Mouse (Mus musculus) midbrain, embryonic 13.5 days (tissue): ENCODE measurements around the gene Ap1s3. TPM values are rescaled to one million over a fixed set of nuclear protein-coding genes. Genes with fewer than 3 reads are reported as not detected.

Experiments used
- ATAC-seq: fragments of 200-750 bp; cut with Nextera tagmentation; 2 replicates; pipeline ENCODE4 v1.8.0; 2017; ENCODE audit warnings: mild to moderate bottlenecking, moderate TSS enrichment, moderate library complexity
- H3K27ac ChIP-seq: fragments of 300-500 bp; sonication (generic); 2 replicates; pipeline ENCODE4 v1.5.1; 2015; ENCODE audit warnings: inconsistent platforms, mild to moderate bottlenecking, moderate library complexity
- H3K27me3 ChIP-seq: fragments of 300-500 bp; sonication (generic); 2 replicates; pipeline ENCODE4 v1.6.1; 2015; ENCODE audit warnings: mild to moderate bottlenecking, inconsistent platforms
- H3K36me3 ChIP-seq: fragments of 300-500 bp; sonication (generic); 2 replicates; pipeline ENCODE4 v1.6.1; 2015; ENCODE audit warnings: mild to moderate bottlenecking, inconsistent platforms
- H3K4me1 ChIP-seq: fragments of 300-500 bp; sonication (generic); replicated peaks from 2 replicates; pipeline ENCODE4 v1.6.1; 2015; ENCODE audit warnings: inconsistent platforms
- H3K4me2 ChIP-seq: fragments of 300-500 bp; sonication (generic); replicated peaks from 2 replicates; pipeline ENCODE4 v1.6.1; 2015; ENCODE audit warnings: moderate library complexity, mild to moderate bottlenecking, inconsistent platforms
- H3K4me3 ChIP-seq: fragments of 300-500 bp; sonication (generic); replicated peaks from 2 replicates; pipeline ENCODE4 v1.5.1; 2015; ENCODE audit warnings: mild to moderate bottlenecking, inconsistent platforms
- H3K9ac ChIP-seq: fragments of 300-500 bp; sonication (generic); replicated peaks from 2 replicates; pipeline ENCODE4 v1.6.1; 2015; ENCODE audit warnings: mild to moderate bottlenecking, inconsistent platforms
- H3K9me3 ChIP-seq: fragments of 300-500 bp; sonication (generic); 2 replicates; pipeline ENCODE4 v1.6.1; 2016; ENCODE audit warnings: mild to moderate bottlenecking, inconsistent platforms
- WGBS: fragments of 180-500 bp; shearing (Covaris S2); methylation state at CpG from one replicate; pipeline ENCODE4 v1.1.7; 2015; 5-methylcytosine and 5-hydroxymethylcytosine counted together
- polyA plus RNA-seq: library from polyadenylated mRNA; unstranded; fragments of >200 nt; fragmentation: Nextera tagmentation; extraction: Ambion mirVana; gene quantifications from 2 replicates; pipeline ENCODE4 v1.2.1, GENCODE M21; 2015

The Ap1s3 gene
- polyA plus RNA-seq, 1 experiment from 2014 or later: 0.15 TPM

- no peak overlapping the region; the same call in 1 of the 2 replicates for H3K4me2 ChIP-seq
- ATAC-seq: peak; percentile 88
- 25% methylated on average over 9 of the region's 9 CpGs for WGBS
- no peak overlapping the region for H3K4me3 ChIP-seq
- H3K9ac ChIP-seq: no peak overlapping the region
- peaks cover 13% of the 10 kb centered on the region for H3K4me1 ChIP-seq
- no peaks in the 10 kb centered on the region for H3K9me3 ChIP-seq
- H3K36me3 ChIP-seq: 0 out of 2 replicates have a peak, but pooled peaks cover 7% of the 10 kb centered on the region
- no peaks in the 10 kb centered on the region for H3K27me3 ChIP-seq
- no peak overlapping the region; the same call in 1 of the 2 replicates for H3K27ac ChIP-seq
Observed at GRCm38 (mm10) chr1:79697382-79697781, 25.6 kb upstream of the Ap1s3 start.

DNA sequence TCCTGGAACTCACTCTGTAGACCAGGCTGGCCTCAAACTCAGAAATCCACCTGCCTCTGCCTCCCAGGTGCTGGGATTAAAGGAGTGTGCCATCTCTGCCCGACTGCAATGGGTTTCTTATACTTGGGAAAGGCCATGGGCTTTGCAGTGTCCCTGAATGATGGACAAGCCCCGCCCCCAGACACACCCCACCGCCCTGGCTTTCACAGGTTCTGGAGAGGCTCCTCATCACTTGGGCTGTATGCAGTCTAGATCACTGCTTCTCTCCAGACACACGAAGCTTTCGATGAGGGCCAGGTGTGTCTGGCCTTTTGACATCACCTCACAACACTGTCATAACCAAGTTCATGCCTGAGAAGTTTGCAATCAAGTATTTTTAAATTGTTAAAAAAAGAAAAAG, 25.2 kb upstream of the Ap1s3 start:
- Histone ChIP-seq H3K36me3 (0 out of 2 replicates have a peak, but pooled peaks cover 7% of the 10 kb centered on the region), H3K4me2 (no peak overlapping the region), H3K9ac (no peak overlapping the region), H3K27me3 (no peaks in the 10 kb centered on the region), H3K9me3 (no peaks in the 10 kb centered on the region), H3K27ac (no peak overlapping the region), H3K4me3 (no peak overlapping the region), H3K4me1 (peaks cover 13% of the 10 kb centered on the region)
- peak; percentile 40; the same call in 1 of the 2 replicates for ATAC-seq
- 53% methylated on average over 5 of the region's 5 CpGs for WGBS

GRCm38 (mm10) chr1:79692482-79692881, 20.7 kb upstream of the Ap1s3 start:
- Histone ChIP-seq H3K27me3 (no peaks in the 10 kb centered on the region), H3K9me3 (no peaks in the 10 kb centered on the region), H3K4me3 (no peak overlapping the region), H3K27ac (no peak overlapping the region), H3K4me2 (no peak overlapping the region), H3K9ac (no peak overlapping the region), H3K36me3 (no peaks in the 10 kb centered on the region), H3K4me1 (peaks cover 6% of the 10 kb centered on the region)
- no peak for ATAC-seq
- WGBS: 88% methylated on average over 3 of the region's 3 CpGs

GRCm38 (mm10) chr1:79687254-79687653, 15.5 kb upstream of the Ap1s3 start:
- H3K9ac ChIP-seq: no peak overlapping the region
- WGBS: 88% methylated on average over 1 of the region's 1 CpGs
- no peaks in the 10 kb centered on the region for H3K27me3 ChIP-seq
- H3K27ac ChIP-seq: no peak overlapping the region
- H3K9me3 ChIP-seq: no peaks in the 10 kb centered on the region
- no peaks in the 10 kb centered on the region for H3K36me3 ChIP-seq
- H3K4me3 ChIP-seq: no peak overlapping the region
- no peak overlapping the region for H3K4me2 ChIP-seq
- no peak for ATAC-seq
- no peaks in the 10 kb centered on the region for H3K4me1 ChIP-seq

GRCm38 (mm10) chr1:79684027-79684426, 12.3 kb upstream of the Ap1s3 start:
- Histone ChIP-seq H3K27me3 (no peaks in the 10 kb centered on the region), H3K9me3 (no peaks in the 10 kb centered on the region), H3K4me3 (no peak overlapping the region), H3K4me1 (no peaks in the 10 kb centered on the region), H3K36me3 (no peaks in the 10 kb centered on the region), H3K9ac (no peak overlapping the region), H3K4me2 (no peak overlapping the region), H3K27ac (no peak overlapping the region)
- no peak for ATAC-seq

DNA sequence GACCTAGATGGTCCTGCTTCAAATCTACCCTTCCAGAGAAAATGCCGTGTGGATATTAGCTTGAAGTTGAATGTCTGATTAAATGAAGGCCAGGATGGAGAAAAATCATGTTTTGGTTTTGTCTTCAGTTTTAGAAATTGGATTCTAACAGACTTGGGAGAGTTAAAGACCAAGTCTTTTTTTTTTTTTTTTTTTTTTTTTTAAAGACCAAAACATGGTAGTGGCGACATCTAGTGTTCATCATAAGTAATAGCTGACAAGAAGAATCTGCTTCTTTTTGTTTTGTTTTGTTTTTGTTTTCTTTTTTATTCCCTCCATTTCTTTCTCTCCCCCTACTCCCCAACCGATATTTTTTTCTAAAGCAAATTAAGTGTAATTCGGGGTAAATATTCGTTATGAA, 11.2 kb upstream of the Ap1s3 start:
- no peak overlapping the region for H3K9ac ChIP-seq
- H3K4me2 ChIP-seq: no peak overlapping the region
- ATAC-seq: no peak
- no peaks in the 10 kb centered on the region for H3K4me1 ChIP-seq
- WGBS: 15% methylated on average over 5 of the region's 5 CpGs
- H3K27me3 ChIP-seq: no peaks in the 10 kb centered on the region
- no peaks in the 10 kb centered on the region for H3K36me3 ChIP-seq
- H3K4me3 ChIP-seq: no peak overlapping the region
- no peak overlapping the region for H3K27ac ChIP-seq
- no peaks in the 10 kb centered on the region for H3K9me3 ChIP-seq

- Histone ChIP-seq H3K27me3 (no peaks in the 10 kb centered on the region), H3K36me3 (no peaks in the 10 kb centered on the region), H3K4me1 (no peaks in the 10 kb centered on the region), H3K9ac (no peak overlapping the region), H3K27ac (no peak overlapping the region), H3K4me3 (no peak overlapping the region), H3K9me3 (no peaks in the 10 kb centered on the region), H3K4me2 (no peak overlapping the region)
- ATAC-seq: no peak
- 97% methylated on average over 3 of the region's 3 CpGs for WGBS
Observed at GRCm38 (mm10) chr1:79680777-79681176, 9.0 kb upstream of the Ap1s3 start.

DNA sequence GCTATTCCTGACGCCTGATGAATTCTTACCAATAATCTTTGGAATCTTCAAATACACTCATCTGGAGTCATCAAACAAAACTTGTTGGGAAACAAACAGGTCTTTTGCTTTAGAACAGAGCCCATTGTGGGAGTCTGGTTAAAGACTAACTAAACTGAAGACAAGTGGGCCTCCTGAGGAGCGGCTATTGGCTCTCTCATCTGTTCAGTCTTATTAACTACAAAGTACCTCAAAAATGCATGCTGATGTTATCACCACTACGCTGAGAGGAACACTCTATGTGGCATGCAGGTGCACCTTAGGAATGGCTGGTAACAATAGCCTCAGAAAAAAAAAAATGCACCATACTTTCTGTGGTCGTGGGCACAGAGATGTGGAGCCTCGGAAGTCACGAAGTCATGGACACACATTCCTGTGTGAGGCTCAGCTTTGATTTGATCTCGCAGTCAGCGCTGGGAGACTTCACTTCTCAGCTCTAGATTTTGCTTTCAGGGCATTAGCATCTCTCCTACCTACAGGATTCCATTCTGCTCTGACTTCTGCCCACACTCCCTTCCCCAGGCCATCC, 6.4 kb upstream of the Ap1s3 start:
- Histone ChIP-seq H3K4me2 (no peak overlapping the region), H3K4me3 (no peak overlapping the region), H3K27me3 (peaks cover 10% of the 10 kb centered on the region), H3K27ac (no peak overlapping the region), H3K36me3 (no peaks in the 10 kb centered on the region), H3K4me1 (no peaks in the 10 kb centered on the region), H3K9ac (no peak overlapping the region), H3K9me3 (no peaks in the 10 kb centered on the region)
- 88% methylated on average over 8 of the region's 8 CpGs for WGBS
- no peak for ATAC-seq

GRCm38 (mm10) chr1:79675716-79676115, 3.9 kb upstream of the Ap1s3 start:
- WGBS: 88% methylated on average over 4 of the region's 4 CpGs

DNA sequence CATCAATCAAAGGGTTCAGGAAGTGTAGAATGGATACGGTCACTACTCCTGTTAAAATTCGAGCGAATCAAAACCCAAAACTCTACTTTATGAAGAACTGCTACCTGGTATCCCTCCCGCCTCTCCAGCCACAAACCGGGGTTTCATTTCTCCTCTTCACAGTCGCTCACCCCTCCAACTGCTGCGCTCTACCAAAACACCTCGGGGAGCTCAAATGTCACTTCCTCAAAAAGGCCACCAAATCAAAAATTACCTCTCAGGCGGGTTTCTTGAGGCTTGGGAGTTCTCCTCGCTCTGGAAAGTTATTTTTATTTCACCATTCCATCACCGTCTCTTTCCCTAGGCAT, 603 bp downstream of the Ap1s3 start:
- no peaks in the 10 kb centered on the region for H3K36me3 ChIP-seq
- H3K4me1 ChIP-seq: peaks cover 16% of the 10 kb centered on the region
- no peak for ATAC-seq
- H3K4me3 ChIP-seq: peak overlapping the region; percentile 63
- H3K9me3 ChIP-seq: no peaks in the 10 kb centered on the region
- 4% methylated on average over 11 of the region's 11 CpGs for WGBS
- peak overlapping the region; percentile 55 for H3K9ac ChIP-seq
- no peak overlapping the region for H3K27ac ChIP-seq
- H3K4me2 ChIP-seq: peak overlapping the region; percentile 100
- peaks cover 41% of the 10 kb centered on the region for H3K27me3 ChIP-seq

More at GRCm38 (mm10) chr1:79675716-79676115, 3.9 kb upstream of the Ap1s3 start:
- H3K4me3 ChIP-seq: no peak overlapping the region
- peaks cover 16% of the 10 kb centered on the region for H3K4me1 ChIP-seq
- H3K9me3 ChIP-seq: no peaks in the 10 kb centered on the region
- peaks cover 34% of the 10 kb centered on the region for H3K27me3 ChIP-seq
- H3K36me3 ChIP-seq: no peaks in the 10 kb centered on the region
- no peak for ATAC-seq
- no peak overlapping the region for H3K9ac ChIP-seq
- no peak overlapping the region for H3K4me2 ChIP-seq
- no peak overlapping the region for H3K27ac ChIP-seq

DNA sequence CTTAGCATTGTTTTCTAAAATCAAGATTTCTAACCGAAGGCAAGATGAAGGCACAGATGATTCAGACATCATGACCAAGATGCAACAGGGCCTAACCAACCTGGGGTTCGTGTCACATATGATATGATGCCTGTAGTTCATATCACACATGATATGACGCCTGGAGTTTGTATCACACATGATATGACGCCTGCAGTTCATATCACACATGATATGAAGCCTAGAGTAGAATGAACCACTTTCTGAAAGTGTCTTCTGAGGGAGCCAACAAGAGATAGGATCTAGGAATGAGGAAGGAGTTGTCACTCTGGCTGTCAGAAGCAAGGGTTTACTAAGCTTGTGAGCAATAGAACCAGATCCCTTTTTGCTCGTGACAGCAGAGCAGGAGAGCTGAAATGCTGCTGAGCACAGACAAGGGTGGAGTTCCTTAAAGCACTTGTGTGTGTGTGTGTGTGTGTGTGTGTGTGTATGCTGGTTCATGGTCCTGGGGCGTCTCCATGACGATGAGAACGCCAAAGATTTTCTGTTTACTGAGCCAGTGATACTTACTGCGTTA, 2.3 kb downstream of the Ap1s3 start:
- ATAC-seq: no peak
- 82% methylated on average over 9 of the region's 9 CpGs for WGBS
- Histone ChIP-seq H3K27ac (no peak overlapping the region), H3K4me1 (peaks cover 16% of the 10 kb centered on the region), H3K9me3 (no peaks in the 10 kb centered on the region), H3K36me3 (no peaks in the 10 kb centered on the region), H3K4me3 (no peak overlapping the region), H3K4me2 (no peak overlapping the region), H3K27me3 (peaks cover 41% of the 10 kb centered on the region), H3K9ac (no peak overlapping the region)

GRCm38 (mm10) chr1:79664911-79665310, 6.9 kb downstream of the Ap1s3 start:
- no peak for ATAC-seq
- WGBS: 93% methylated on average over 4 of the region's 4 CpGs

GRCm38 (mm10) chr1:79659598-79659997, 12.2 kb downstream of the Ap1s3 start:
- Histone ChIP-seq H3K4me1 (no peaks in the 10 kb centered on the region), H3K36me3 (no peaks in the 10 kb centered on the region), H3K4me3 (no peak overlapping the region), H3K27me3 (no peaks in the 10 kb centered on the region), H3K4me2 (no peak overlapping the region), H3K27ac (no peak overlapping the region), H3K9me3 (no peaks in the 10 kb centered on the region), H3K9ac (no peak overlapping the region)
- 86% methylated on average over 7 of the region's 7 CpGs for WGBS
- ATAC-seq: no peak

More at GRCm38 (mm10) chr1:79664911-79665310, 6.9 kb downstream of the Ap1s3 start:
- H3K9ac ChIP-seq: no peak overlapping the region
- no peaks in the 10 kb centered on the region for H3K36me3 ChIP-seq
- no peaks in the 10 kb centered on the region for H3K27me3 ChIP-seq
- no peak overlapping the region for H3K4me3 ChIP-seq
- no peak overlapping the region for H3K27ac ChIP-seq
- H3K9me3 ChIP-seq: no peaks in the 10 kb centered on the region
- H3K4me2 ChIP-seq: no peak overlapping the region
- H3K4me1 ChIP-seq: no peaks in the 10 kb centered on the region
